Mouse (Mus musculus) left cerebral cortex, adult 2 months (tissue): ENCODE measurements around the gene Cx3cl1. TPM values are rescaled to one million over a fixed set of nuclear protein-coding genes. Genes with fewer than 3 reads are reported as not detected.

Source experiments
- DNase-seq, 2 experiments: peaks; one replicate each; pipeline ENCODE4 v3.0.0; 2021 to 2022; ENCODE audit warnings: low spot score in 2 of 2, mixed read lengths in 1 of 2; ENCODE audit errors: extremely low spot score in 1 of 2
- H3K27ac ChIP-seq: fragments of 200-600 bp; 2 replicates; pipeline ENCODE4 v1.8.1; 2022
- H3K4me3 ChIP-seq: fragments of 200-600 bp; 2 replicates; pipeline ENCODE4 v1.8.1; 2022
- CTCF ChIP-seq: fragments of 200-600 bp; IDR thresholded peaks from 2 replicates; pipeline ENCODE4 v1.8.1; 2022; ENCODE audit warnings: antibody characterized with exemption, mild to moderate bottlenecking, moderate library complexity
- intact Hi-C: fragments of 180-260 bp; cut with DNase I; formaldehyde crosslinking; loops from one replicate; pipeline ENCODE4 v1.15.1; 2025
- long read RNA-seq, 2 experiments: library from polyadenylated mRNA; stranded (forward); transcript quantifications; one replicate each; pipeline ENCODE4 v2.0.0; 2021; ENCODE audit warnings: borderline mapping rate in 2 of 2
- total RNA-seq, 2 experiments: library from RNA; stranded (reverse); gene quantifications; 2 replicates each; pipeline ENCODE4 v1.2.3; 2021

The Cx3cl1 gene
- 100 to 1,000 TPM; 658 to 661 TPM for total RNA-seq
- long read RNA-seq, experiment 1, transcript Cx3cl1-206 (2 exons, 470 nt) = minor isoform, 5 of 1,672 reads
- long read RNA-seq, experiment 1, transcript Cx3cl1-201 (3 exons, 3,315 nt) = major isoform, 1,332 of 1,672 reads
- long read RNA-seq, experiment 1, partial matches to known transcripts = 5 of 1,672 reads
- long read RNA-seq, experiment 1, other reads (novel, unspliced or antisense) = 325 of 1,672 reads
- long read RNA-seq, experiment 2, transcript Cx3cl1-201 (3 exons, 3,315 nt) = major isoform, 814 of 1,120 reads
- long read RNA-seq, experiment 2, transcript Cx3cl1-206 (2 exons, 470 nt) = minor isoform, 8 of 1,120 reads
- long read RNA-seq, experiment 2, partial matches to known transcripts = 3 of 1,120 reads
- long read RNA-seq, experiment 2, other reads (novel, unspliced or antisense) = 292 of 1,120 reads

DNA sequence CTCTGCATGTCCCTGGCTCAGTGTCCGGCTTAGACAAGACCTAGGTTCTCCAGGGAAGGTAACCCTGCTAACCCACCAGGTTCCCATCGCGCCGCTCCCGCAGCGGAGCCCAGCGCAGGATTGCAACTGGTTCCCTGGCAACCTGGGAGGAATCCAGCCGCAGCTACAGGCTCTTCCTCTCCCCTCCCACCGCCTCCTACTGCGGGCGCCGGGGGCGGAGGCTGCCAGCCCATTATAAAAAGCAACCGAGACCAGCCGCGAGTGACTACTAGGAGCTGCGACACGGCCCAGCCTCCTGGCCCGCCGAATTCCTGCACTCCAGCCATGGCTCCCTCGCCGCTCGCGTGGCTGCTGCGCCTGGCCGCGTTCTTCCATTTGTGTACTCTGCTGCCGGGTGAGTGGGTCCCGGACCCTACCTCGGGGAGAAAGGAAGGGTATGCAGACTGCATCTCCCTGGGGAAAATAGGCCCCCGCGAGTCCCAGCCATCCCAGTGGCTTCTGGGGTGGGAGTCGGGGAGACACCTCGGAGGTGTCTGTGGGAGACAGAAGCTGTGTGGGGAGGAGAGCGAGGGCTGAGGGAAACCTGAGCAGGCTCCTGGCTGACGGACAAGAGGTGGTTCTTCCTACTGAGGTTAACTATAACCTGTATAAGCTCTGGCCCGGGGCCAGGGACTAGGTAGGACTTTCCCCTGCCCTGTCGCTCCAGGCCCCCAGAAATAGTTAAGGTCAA is at the start of gene Cx3cl1:
Gene Cx3cl1 (plus strand): TSS at position 69 of the 730 bp plus-strand sequence.
- TF ChIP-seq CTCF = no peak
- H3K4me3 ChIP-seq = peak within 1 kb of the TSS; percentile 96
- intact Hi-C loops = loop anchor here (1.0 to 2.0 kb wide), 2 partner anchors 41 to 68 kb away; no protein-coding TSS in a partner anchor
- H3K27ac ChIP-seq = peak within 1 kb of the TSS; percentile 99
- peak; percentile 92 for DNase-seq

DNA sequence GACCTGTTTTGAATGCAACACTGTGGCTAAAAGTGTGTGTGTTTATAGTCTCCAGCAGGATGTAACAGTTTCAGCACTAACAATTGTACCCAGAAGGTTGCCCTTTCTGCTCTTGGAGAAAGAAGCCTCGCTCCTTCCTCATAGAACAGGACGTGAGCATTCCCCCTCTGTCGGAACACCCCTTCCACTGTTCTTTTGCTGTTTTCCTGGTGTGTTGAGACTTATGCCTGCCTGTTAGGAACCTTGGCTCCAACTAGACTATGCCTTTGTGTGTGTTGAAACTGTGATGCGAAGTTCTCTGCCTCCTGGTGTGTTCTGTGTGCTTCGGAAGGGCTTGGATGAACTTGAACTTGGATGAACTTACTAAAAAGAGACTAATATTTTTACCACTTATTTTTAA is 45.8 kb upstream of the Cx3cl1 start:
- DNase-seq = no peak
- intact Hi-C loops = no loop called here
- no peak for TF ChIP-seq CTCF
- Histone ChIP-seq H3K27ac (no peak overlapping the region), H3K4me3 (no peak overlapping the region)

DNA sequence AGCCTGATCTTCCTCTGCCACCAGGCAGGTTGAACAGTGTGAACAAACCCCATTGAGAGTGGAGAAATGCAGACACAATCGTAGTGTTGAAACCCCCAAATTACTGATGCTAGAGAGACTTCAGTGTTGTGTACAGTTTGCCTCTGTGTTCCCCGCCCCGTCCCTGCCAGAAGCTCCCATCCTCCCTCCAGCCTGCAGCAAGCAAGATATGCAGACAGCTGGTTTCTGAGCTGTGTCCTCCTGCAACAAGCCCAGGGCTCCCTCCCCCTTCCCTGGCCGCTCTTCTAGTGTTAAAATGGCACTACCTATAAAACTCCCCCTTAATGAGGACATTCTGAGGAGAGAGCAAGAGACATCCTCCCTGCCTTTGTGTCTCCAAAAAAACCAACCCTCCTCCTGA is 42.5 kb upstream of the Cx3cl1 start:
- DNase-seq = no peak
- no peak for TF ChIP-seq CTCF
- H3K4me3 ChIP-seq = no peak overlapping the region
- H3K27ac ChIP-seq = no peak overlapping the region
- intact Hi-C loops = no loop called here

DNA sequence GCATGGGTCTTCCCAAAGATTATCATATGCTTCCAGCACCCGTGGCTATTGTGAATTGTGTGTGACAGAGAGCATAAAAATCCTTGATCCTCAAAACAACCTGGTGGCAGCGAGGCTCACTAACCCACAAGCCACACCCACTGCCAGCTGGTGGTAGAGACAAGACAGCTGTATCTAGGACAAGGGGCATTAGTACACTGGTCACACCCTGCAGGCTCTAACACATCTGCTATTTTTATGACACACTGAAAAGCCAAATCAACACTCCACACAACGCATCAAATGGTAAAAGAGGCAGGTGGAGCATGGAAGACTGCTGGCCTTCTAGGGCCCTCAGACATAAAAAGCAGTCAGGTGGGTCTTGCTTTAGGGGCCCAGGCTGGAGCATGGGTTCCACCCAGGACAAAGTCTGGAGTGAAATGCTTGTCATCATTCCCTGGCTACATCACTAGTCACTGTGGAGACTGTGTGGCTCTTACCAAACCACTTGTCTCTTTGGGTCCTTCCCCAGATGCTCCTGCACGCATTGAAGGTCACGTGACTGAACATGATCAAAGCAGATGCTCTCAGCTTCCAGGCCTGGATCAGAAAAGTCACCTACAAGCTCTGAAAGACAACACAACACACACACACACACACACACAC is 37.9 kb upstream of the Cx3cl1 start:
- intact Hi-C loops = no loop called here
- Histone ChIP-seq H3K4me3 (no peak overlapping the region), H3K27ac (no peak overlapping the region)
- no peak for TF ChIP-seq CTCF
- no peak for DNase-seq

DNA sequence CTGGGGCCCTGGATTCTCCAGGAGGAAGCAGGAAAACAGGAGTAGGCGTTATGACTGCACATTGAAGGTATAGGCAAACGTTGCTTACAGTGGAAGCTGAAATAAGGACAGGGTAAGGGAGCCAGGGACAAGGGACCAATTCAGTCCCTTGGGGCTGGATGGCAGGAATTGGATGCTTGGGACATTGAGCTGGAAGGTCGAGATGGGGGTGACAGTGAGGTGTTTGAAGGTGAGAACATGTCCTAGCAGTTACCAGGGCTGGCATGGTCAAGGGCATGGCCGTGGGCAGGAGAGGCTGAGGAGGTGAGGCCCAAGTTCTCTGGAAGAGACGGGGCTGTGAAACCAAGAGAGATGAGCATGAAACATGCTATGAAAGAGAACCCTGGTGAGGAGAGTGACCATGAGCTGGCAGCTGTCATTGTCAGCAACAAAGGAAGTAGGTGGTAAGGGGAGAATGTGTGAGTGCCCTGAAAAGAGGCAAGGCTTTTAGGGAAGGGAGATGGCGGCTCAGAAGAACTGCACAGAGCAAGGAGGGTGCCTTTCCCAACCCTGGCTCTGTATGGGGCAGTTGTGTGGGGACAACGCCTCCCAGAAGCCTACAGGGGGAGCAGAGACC is 37.0 kb upstream of the Cx3cl1 start:
- Histone ChIP-seq H3K27ac (no peak overlapping the region), H3K4me3 (no peak overlapping the region)
- no peak for DNase-seq
- intact Hi-C loops = no loop called here
- TF ChIP-seq CTCF = no peak

- no peak overlapping the region for H3K4me3 ChIP-seq
- intact Hi-C loops = no loop called here
- no peak for TF ChIP-seq CTCF
- no peak overlapping the region for H3K27ac ChIP-seq
- no peak for DNase-seq
Measured at GRCm38 (mm10) chr8:94735426-94736094, 36.2 kb upstream of the Cx3cl1 start.

- TF ChIP-seq CTCF = no peak
- Histone ChIP-seq H3K27ac (no peak overlapping the region), H3K4me3 (no peak overlapping the region)
- no peak for DNase-seq
- intact Hi-C loops = no loop called here
Measured at GRCm38 (mm10) chr8:94739829-94740228, 32.0 kb upstream of the Cx3cl1 start.

DNA sequence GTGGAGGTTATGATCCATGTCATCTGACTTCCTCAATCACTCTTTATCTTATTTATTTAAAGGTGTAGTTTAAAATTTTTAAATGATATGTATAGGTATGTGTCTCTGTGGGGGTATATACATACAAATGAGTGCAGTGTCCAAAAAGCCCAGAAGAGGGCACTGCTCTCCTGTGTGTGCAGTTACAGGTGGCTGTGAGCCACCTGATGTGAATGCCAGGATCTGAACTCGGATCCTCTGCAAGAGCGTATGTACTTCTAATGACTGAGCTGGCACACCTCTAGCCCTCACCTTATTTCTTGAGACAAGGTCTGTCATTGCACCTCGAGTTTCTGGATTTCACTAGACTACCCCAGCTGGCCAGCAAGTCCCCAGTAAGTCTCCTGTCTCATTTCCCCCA is 31.2 kb upstream of the Cx3cl1 start:
- no peak; the same call in 1 of the 2 replicates for TF ChIP-seq CTCF
- intact Hi-C loops = no loop called here
- Histone ChIP-seq H3K27ac (no peak overlapping the region), H3K4me3 (no peak overlapping the region)
- no peak for DNase-seq

- no peak overlapping the region for H3K4me3 ChIP-seq
- H3K27ac ChIP-seq = no peak overlapping the region
- no peak for DNase-seq
- intact Hi-C loops = no loop called here
- TF ChIP-seq CTCF = no peak
Measured at GRCm38 (mm10) chr8:94741726-94742125, 30.1 kb upstream of the Cx3cl1 start.

- intact Hi-C loops = no loop called here
- no peak overlapping the region for H3K4me3 ChIP-seq
- DNase-seq = no peak
Measured at GRCm38 (mm10) chr8:94744484-94744883, 27.3 kb upstream of the Cx3cl1 start.

GRCm38 (mm10) chr8:94744972-94745371 is 26.8 kb upstream of the Cx3cl1 start:
- no peak for TF ChIP-seq CTCF
- intact Hi-C loops = no loop called here
- no peak overlapping the region for H3K27ac ChIP-seq

More at GRCm38 (mm10) chr8:94744484-94744883, 27.3 kb upstream of the Cx3cl1 start:
- no peak for TF ChIP-seq CTCF
- no peak overlapping the region for H3K27ac ChIP-seq

More at GRCm38 (mm10) chr8:94744972-94745371, 26.8 kb upstream of the Cx3cl1 start:
- no peak for DNase-seq
- no peak overlapping the region for H3K4me3 ChIP-seq
